Mouse (Mus musculus) ovary, adult 18-20 months (tissue): ENCODE results near the gene Atxn1.

ENCODE experiments used
- DNase-seq: peaks from one replicate; pipeline ENCODE4 v3.0.0; 2022; ENCODE audit warnings: low spot score, mixed read lengths

Gene Atxn1

GRCm38 (mm10) chr13:45724507-45725259 lies 240.1 kb downstream of the Atxn1 start:
- no peak for DNase-seq

- DNase-seq: no peak
Observed at GRCm38 (mm10) chr13:45722885-45723284, 241.9 kb downstream of the Atxn1 start.

GRCm38 (mm10) chr13:45721621-45722020 lies 243.2 kb downstream of the Atxn1 start:
- DNase-seq: no peak

- no peak for DNase-seq
Observed at GRCm38 (mm10) chr13:45718850-45719249, 246.0 kb downstream of the Atxn1 start.

GRCm38 (mm10) chr13:45715583-45716180 lies 249.1 kb downstream of the Atxn1 start:
- no peak for DNase-seq

DNA sequence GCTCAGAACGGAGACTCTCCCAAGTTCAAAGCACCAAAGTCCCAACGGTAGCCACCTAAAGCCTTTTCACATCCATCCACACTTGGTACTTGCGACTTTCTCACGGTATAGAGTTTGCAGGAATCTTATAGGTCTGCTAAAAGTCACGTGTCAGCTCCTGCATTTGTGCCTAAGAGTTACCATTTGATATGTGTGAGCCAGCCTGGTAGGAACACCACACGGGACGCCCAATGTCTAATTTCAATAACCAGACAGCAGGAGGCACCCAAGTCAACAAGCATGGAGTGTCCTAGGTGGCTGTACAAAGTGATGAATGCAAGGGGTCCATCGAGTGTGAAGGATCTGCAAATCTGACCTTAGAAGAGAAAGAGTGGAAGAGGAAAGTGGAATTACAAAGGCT lies 254.8 kb downstream of the Atxn1 start:
- DNase-seq: no peak

DNA sequence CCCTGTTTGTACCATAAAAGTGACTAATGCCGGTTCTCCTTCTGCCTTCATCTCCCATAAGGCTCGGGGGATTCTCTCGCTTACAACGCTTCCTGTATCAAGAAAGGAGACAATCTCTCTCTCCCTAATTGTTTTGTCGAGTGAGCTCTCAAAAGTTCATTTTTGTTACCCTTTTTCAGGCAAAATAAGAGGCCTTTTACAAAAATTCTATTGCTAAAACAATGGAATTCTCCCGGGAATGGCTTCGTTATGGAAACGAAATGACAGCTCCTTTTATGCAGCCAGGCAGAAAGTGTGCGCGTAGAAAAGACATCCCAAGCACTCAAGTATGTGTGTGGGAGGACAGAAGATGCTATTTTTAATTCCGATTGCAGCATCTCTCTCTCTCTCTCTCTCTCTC lies 255.4 kb downstream of the Atxn1 start:
- no peak for DNase-seq

GRCm38 (mm10) chr13:45701296-45701790 lies 263.5 kb downstream of the Atxn1 start:
- DNase-seq: no peak

- no peak for DNase-seq
Observed at GRCm38 (mm10) chr13:45698982-45699381, 265.8 kb downstream of the Atxn1 start.

DNA sequence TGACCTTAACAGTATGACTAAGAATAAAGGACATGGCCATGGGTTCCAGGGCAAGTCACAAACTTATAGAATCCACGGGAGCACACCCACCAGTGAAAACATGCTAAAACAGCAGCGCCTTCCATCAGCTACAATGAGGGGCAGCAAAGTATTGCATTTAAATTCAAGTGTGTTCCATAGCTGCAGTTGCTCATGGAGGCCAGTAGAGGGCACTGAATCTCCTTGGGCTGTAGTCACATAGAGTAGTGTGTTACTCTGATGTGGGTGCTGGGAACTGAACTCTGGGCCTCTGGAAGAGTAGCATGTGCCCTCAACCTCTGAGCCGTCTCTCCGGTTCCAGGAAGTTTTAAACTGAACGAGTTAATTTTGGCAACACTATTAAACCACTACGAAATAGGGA lies 268.8 kb downstream of the Atxn1 start:
- no peak for DNase-seq

GRCm38 (mm10) chr13:45694921-45695437 lies 269.8 kb downstream of the Atxn1 start:
- no peak for DNase-seq

DNA sequence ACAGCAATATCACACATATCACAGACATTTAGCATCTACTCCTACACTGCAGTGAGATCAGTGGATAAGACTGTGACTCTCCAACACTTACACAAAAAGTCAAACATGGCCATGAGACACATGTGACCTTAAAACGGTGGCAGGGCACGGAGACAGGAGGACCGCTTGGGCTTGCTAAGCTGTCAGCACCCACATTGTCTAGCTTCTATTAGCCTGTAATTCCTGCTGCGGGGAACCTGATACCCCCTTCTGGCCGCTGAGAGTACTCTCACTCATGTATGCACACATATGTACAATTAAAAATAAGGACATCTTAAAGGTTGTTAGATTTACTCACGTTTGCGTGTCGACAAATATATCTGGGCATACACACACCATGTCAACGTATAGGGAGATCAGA lies 270.9 kb downstream of the Atxn1 start:
- DNase-seq: no peak

DNA sequence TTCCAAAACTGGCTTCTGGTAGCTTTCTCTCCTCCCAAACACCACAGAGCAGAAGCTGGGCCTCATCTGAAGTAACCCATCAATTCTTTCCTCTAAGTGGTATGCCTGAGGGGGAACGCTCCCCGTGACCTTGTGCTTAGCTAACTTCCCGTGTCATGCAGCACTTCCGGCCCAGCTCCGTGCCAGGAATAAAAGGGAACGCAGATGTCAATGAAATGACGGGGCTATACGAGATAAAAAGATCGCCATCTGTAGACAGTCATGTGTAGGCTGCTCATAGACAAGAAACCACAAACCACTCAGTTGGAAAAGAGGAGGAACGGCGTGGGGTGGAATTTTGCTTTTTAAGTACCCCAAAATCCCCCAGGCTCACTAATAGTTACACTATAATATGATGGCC lies 271.3 kb downstream of the Atxn1 start:
- no peak for DNase-seq

GRCm38 (mm10) chr13:45693126-45693525 lies 271.7 kb downstream of the Atxn1 start:
- DNase-seq: no peak

- DNase-seq: no peak
Observed at GRCm38 (mm10) chr13:45692440-45692839, 272.4 kb downstream of the Atxn1 start.

GRCm38 (mm10) chr13:45690426-45690825 lies 274.4 kb downstream of the Atxn1 start:
- DNase-seq: no peak

DNA sequence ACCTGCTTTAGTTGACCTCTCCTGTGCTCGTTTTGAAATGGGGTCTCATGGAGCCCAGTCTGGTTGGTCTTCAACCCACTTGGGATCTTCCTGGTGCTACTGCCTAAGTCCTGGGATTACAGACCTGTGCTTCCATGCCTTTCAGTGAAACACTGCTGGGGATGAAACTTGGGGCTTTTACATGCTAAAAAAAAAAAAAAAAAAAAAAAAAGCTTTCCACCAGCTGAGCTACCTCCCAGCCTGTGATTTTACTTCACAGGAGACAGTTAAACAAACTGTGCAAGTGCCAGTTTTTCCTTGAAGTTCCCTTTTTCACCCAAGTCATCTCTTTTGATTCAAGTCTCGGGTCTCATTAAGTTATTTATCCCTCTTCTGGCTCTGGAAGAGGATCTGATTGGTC lies 275.9 kb downstream of the Atxn1 start:
- DNase-seq: no peak

DNA sequence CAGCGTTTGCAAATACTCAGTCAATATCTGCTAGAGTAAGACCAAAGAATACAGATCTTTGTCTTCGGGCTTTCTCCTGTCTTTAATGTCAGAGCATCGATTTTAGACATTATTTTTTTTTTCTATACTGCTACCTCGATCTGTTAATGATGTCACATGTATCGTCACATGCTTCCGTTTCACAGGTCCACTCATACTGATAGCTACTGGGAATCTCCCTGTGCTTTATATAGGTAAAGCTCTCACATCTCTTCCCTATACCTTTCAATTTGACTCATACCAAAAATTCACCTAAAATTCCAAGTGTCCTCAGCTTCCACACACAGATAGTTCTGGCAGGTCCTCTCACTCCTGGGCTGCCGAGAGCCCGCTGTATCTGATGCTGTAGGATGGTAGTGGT lies 277.2 kb downstream of the Atxn1 start:
- DNase-seq: no peak

DNA sequence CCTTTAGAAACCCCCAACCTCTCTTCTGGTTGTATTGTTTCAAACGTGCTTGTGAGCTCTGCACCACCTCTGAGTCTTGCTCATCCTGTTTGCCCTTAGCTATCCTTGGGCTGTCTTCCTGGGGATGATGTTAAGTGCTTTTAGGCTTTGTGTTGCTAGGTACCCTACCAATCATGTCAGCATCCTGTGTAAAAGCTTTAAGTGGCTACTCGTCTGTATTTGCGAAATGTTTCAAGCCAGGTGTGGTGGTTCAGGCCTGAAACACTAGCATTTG lies 278.6 kb downstream of the Atxn1 start:
- no peak for DNase-seq

DNA sequence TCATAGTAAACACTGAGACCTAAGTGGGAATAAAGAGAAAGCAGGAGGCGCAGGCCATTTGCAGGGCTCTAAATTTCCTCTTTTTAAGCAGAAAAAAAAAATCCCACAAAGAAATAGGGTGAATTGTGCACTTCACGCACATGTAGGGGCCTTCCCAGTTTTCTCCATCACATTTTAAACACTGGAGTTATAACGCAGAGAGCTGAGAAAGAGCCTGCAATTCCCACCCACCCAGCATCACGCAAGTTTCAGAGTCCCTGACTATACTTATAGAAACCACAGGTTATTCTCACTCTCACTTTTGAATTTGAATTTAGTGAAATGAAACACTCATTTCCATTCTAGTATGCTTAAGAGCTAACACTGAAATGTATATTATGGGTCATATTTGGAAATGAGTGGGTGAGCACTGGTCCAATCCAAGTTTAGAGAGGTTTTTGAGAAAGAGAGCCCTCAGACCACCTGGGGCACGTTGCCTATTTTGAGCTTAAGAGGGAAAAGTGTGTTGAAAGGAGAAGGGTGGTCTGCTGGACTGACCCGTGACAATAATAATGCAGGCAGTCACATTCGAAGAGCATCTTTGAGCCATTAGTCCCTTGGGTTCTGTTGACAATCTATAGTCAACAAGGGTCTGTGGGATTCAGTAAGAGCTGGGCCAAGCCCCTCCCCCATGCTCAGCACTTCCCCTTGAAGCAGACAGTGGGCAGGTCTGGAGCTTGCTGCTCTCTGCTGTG lies 279.1 kb downstream of the Atxn1 start:
- no peak for DNase-seq

DNA sequence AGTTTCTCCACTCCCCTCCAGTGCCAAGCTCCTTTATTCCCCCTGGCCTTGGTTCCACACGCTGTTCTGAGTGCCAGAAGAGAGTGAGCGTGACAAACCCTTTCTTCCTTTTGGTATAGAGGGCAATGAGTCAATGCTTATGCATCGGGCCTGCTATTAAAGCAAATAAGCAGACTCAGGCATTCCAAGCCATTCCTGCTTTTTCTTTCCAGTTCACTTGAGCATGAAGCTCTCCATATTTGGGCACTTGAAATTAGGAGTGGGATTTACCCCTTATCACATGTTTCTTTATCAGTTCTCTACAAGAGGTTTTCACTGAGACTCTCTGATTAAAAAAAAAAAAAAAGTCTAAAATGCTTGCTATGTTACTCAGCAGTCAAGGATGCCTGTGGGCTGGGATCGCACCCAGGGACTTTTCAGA lies 279.9 kb downstream of the Atxn1 start:
- no peak for DNase-seq

GRCm38 (mm10) chr13:45683991-45684390 lies 280.8 kb downstream of the Atxn1 start:
- DNase-seq: no peak

GRCm38 (mm10) chr13:45681196-45681595 lies 283.6 kb downstream of the Atxn1 start:
- no peak for DNase-seq
